Mouse (Mus musculus) midbrain, embryonic 15.5 days (tissue): ENCODE data around the gene Nup210. TPM values are rescaled to one million over a fixed set of nuclear protein-coding genes. Genes with fewer than 3 reads are reported as not detected.
A peak's percentile ranks its signal among the peaks of the same experiment; 100 is the strongest.

Experiments
- ATAC-seq: fragments of 200-750 bp; cut with Nextera tagmentation; replicated peaks from 2 replicates; pipeline ENCODE4 v1.8.0; 2017; ENCODE audit warnings: moderate TSS enrichment
- H3K27ac ChIP-seq: fragments of 300-500 bp; sonication (generic); 2 replicates; pipeline ENCODE4 v1.5.1; 2015; ENCODE audit warnings: mild to moderate bottlenecking, inconsistent platforms
- H3K27me3 ChIP-seq: fragments of 300-500 bp; sonication (generic); replicated peaks from 2 replicates; pipeline ENCODE4 v1.6.1; 2015; ENCODE audit warnings: inconsistent platforms
- H3K36me3 ChIP-seq: fragments of 300-500 bp; sonication (generic); replicated peaks from 2 replicates; pipeline ENCODE4 v1.6.1; 2015; ENCODE audit warnings: inconsistent platforms
- H3K4me1 ChIP-seq: fragments of 300-500 bp; sonication (generic); 2 replicates; pipeline ENCODE4 v1.6.1; 2015; ENCODE audit warnings: inconsistent platforms
- H3K4me2 ChIP-seq: fragments of 300-500 bp; sonication (generic); 2 replicates; pipeline ENCODE4 v1.6.1; 2015; ENCODE audit warnings: inconsistent platforms, mild to moderate bottlenecking, moderate library complexity
- H3K4me3 ChIP-seq: fragments of 300-500 bp; sonication (generic); 2 replicates; pipeline ENCODE4 v1.5.1; 2015; ENCODE audit warnings: mild to moderate bottlenecking, inconsistent platforms
- H3K9ac ChIP-seq: fragments of 300-500 bp; sonication (generic); 2 replicates; pipeline ENCODE4 v1.6.1; 2015; ENCODE audit warnings: mild to moderate bottlenecking, inconsistent platforms
- H3K9me3 ChIP-seq: fragments of 300-500 bp; sonication (generic); 2 replicates; pipeline ENCODE4 v1.6.1; 2016; ENCODE audit warnings: inconsistent platforms
- WGBS: fragments of 180-500 bp; shearing (Covaris S2); methylation state at CpG from one replicate; pipeline ENCODE4 v1.1.7; 2015; ENCODE audit warnings: mixed read lengths; 5-methylcytosine and 5-hydroxymethylcytosine counted together
- polyA plus RNA-seq: library from polyadenylated mRNA; unstranded; fragments of >200 nt; fragmentation: Nextera tagmentation; extraction: Ambion mirVana; gene quantifications from 2 replicates; pipeline ENCODE4 v1.2.1, GENCODE M21; 2015

Nup210 gene
- polyA plus RNA-seq, 1 experiment from 2014 or later = 22.5 TPM

DNA sequence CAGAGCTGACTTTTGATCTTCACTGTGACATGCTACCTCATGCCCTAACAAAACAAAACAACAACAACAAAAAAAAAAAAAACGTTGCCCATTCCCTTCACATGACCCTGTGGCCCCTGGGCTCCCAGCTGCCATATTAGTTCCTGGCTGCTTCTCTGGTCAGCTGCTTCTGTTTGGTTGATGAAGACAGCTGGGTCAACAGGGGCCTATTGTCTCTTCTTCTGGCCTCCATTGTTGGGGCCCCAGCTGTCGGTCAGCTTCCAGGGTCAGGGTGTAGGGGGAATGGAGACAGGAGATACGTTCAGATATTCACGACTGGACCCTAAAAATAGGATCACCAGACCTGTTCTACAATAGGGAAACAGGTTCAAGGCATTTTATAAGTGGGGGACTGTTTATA, 39.4 kb upstream of the Nup210 start:
- 19% methylated on average over 4 of the region's 4 CpGs for WGBS
- H3K9ac ChIP-seq = peak overlapping the region; percentile 65; the same call in 1 of the 2 replicates

DNA sequence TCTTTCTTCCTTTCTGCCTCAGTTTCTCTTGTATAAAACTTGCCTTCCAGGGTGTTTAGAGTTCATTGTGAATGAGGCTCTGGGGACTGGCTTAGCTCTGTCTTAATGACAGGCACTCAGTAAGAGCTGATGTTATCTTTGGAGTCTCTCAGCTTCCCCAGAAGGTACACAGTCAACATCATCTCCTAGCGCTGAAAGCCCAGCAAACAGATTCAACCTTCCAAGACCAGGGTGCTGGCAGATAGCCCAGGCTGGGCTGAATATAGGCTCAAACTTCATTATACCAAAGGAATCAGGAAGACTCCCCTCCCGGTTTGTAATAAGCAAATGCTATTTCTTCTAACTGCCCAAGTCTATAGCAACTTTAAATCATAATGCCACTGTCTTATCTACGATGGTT, 38.7 kb upstream of the Nup210 start:
- H3K27me3 ChIP-seq = no peaks in the 10 kb centered on the region
- H3K4me2 ChIP-seq = no peak overlapping the region
- H3K4me3 ChIP-seq = no peak overlapping the region
- peak overlapping the region; percentile 93 for H3K27ac ChIP-seq
- H3K36me3 ChIP-seq = no peaks in the 10 kb centered on the region
- no peak for ATAC-seq
- no peaks in the 10 kb centered on the region for H3K9me3 ChIP-seq
- H3K9ac ChIP-seq = no peak overlapping the region
- peaks cover 78% of the 10 kb centered on the region for H3K4me1 ChIP-seq
- 72% methylated on average over 3 of the region's 3 CpGs for WGBS

More for the DNA sequence above, 39.4 kb upstream of the Nup210 start:
- H3K9me3 ChIP-seq = no peaks in the 10 kb centered on the region
- H3K4me3 ChIP-seq = peak overlapping the region; percentile 52
- H3K27me3 ChIP-seq = no peaks in the 10 kb centered on the region
- peak overlapping the region; percentile 74 for H3K4me2 ChIP-seq
- peak overlapping the region; percentile 93 for H3K27ac ChIP-seq
- H3K36me3 ChIP-seq = no peaks in the 10 kb centered on the region
- peaks cover 86% of the 10 kb centered on the region for H3K4me1 ChIP-seq
- ATAC-seq = no peak

DNA sequence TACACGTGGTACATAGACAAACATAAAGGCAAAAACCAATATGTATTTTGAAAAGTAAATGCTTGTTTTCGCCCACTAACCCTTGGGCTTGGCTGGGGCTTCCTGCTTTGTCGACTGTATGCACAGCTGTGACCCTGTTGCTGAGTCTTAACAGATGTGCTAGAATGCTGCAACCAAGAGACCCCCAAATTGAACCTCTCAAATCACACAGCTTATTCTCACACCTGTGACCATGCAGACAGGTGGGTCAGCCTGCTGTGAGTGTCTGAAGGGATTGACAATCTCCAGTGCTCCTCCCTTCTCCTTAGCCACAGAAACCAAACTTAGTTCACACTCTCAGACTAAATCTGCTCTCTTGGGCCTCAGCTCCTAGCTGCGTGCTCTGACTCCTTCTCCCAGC, 38.1 kb upstream of the Nup210 start:
- 61% methylated on average over 4 of the region's 4 CpGs for WGBS
- Histone ChIP-seq H3K4me1 (peaks cover 72% of the 10 kb centered on the region), H3K27me3 (no peaks in the 10 kb centered on the region), H3K4me2 (no peak overlapping the region; the same call in 1 of the 2 replicates), H3K27ac (peak overlapping the region; percentile 93), H3K4me3 (no peak overlapping the region), H3K36me3 (no peaks in the 10 kb centered on the region), H3K9me3 (no peaks in the 10 kb centered on the region), H3K9ac (no peak overlapping the region)
- ATAC-seq = no peak

DNA sequence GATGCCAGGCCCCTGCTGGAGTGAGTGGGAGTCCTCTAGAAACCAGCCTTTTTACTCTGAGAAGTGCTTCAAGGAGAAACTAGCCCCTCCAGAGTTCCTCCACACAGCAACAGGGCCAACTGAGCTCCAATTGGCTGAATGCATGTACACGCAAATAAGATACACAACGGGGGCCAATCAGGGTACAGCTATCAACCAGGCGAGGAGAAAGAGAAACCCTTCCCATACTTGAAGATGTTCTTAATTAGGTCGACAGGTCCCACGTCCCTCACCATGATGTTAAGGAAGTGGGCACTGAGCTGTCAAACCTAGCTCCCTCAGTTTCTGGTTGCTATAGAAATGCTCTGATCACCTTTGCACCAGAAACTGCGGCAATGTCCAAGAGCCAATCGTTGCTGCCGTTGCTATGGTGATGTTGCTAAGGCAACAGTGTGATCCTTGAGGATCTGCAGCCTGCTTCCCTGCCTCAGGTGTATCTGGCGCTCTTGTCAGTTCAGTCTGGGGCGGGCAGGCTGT, 37.0 kb upstream of the Nup210 start:
- Histone ChIP-seq H3K4me2 (peak overlapping the region; percentile 41), H3K4me3 (peak overlapping the region; percentile 23), H3K4me1 (peaks cover 62% of the 10 kb centered on the region), H3K9me3 (no peaks in the 10 kb centered on the region), H3K9ac (no peak overlapping the region), H3K27me3 (no peaks in the 10 kb centered on the region), H3K36me3 (no peaks in the 10 kb centered on the region), H3K27ac (peak overlapping the region; percentile 93)
- peak; percentile 89 for ATAC-seq
- WGBS = 0% methylated on average over 10 of the region's 10 CpGs

DNA sequence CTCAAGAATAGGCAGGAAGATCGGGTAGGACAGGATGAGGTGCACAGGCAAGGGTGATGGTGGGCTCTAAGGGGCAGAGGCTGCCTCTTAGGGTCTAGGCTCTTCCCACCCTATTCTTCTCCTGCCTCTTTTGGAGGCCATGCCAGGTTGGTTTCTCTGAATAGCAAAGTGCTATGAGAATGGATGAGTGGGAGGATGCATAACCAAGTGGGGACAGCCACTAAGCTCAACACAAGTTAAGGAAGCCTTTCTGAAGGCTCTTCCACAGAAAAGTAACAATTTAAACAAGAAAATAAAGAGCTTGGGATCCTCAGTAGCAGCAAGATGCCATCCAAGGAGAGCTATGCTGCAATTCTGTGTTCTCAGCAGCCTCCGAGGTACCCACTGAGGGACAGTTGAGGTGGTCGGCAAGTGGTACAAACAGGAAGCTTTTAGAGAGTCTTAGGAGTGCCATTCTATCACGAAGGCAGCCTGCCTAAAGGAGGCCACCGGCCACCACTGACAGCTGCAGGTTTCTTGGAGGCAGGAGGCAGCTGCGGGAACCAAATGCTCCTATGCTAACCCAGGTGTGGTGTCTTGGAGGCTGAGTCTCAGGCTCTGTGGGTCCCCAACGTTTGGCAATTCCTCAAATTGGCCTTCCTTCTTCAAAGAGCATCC, 36.4 kb upstream of the Nup210 start:
- Histone ChIP-seq H3K27ac (peak overlapping the region; percentile 93), H3K27me3 (no peaks in the 10 kb centered on the region), H3K4me1 (peaks cover 56% of the 10 kb centered on the region), H3K9ac (peak overlapping the region; percentile 19; the same call in 1 of the 2 replicates), H3K4me2 (peak overlapping the region; percentile 41), H3K4me3 (peak overlapping the region; percentile 23; the same call in 1 of the 2 replicates), H3K9me3 (no peaks in the 10 kb centered on the region), H3K36me3 (no peaks in the 10 kb centered on the region)
- ATAC-seq = no peak
- WGBS = 38% methylated on average over 7 of the region's 7 CpGs

DNA sequence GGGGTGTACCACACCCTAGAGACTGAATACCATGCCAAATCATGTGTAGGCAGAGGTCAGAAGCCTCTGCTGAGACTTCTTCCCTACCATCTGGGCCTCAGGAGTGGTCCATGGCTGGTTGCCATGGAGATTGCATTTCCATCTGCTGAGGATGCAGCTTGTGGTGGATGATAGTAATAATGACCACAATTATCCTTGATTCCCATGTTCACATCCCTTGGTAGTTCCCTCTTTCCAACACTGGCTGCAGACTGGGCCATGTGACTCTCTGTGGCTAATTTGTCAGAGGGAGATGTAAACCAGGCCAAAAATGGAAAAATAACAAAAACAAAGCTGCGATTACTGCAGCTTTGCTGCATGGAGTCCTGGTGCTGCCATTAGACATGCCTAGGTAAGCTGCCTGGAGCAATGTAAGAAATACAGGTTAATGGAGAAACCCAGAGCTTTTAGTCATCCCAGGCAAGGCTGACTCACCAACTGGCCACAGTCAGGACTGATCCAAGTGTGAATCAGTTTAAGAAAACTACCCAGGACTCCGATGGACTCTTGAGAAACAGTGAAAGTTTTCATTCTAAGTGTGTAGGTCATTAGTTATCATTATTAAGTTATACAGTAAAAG, 30.6 kb upstream of the Nup210 start:
- Histone ChIP-seq H3K27me3 (no peaks in the 10 kb centered on the region), H3K4me1 (peaks cover 33% of the 10 kb centered on the region), H3K9ac (no peak overlapping the region), H3K4me2 (no peak overlapping the region), H3K4me3 (no peak overlapping the region), H3K9me3 (no peaks in the 10 kb centered on the region), H3K27ac (peak overlapping the region; percentile 84), H3K36me3 (no peaks in the 10 kb centered on the region)
- ATAC-seq = peak; percentile 78
- WGBS = 71% methylated on average over 2 of the region's 2 CpGs

DNA sequence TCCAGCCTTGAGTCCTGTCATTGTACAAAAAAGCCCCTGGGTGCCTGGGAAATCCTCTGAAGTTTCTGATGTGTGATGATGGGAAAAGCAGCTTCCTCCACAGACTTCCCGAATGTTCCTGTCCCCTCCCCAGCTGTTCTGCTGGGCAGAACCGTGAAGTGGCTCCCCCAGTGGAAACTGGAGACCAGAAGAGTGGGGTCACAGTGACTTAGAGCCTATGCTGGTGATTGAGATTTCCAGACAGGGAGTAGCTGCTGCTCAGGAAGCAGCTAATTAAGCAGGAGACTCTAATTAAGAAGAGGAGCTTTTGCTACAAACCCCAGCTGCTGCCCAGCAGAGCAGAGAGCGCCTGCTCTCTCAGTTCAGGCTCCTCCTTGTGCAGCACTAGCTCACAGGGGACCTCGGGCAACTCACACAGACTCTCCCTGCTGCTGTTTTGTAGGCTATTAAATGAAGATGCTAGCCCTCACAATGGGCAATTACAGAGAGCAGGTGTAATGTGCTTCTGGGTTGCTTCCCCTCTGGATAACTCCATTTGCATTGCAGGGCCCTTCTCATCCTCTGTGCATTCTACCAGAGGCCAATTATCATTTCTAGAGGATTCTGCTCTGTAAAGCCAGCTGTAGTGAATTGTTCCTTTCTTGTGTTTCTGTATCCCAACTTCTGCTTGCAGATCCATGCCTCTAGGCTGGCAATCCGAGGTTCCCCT, 30.0 kb upstream of the Nup210 start:
- peak; percentile 89 for ATAC-seq
- H3K9me3 ChIP-seq = no peaks in the 10 kb centered on the region
- H3K9ac ChIP-seq = no peak overlapping the region
- H3K36me3 ChIP-seq = no peaks in the 10 kb centered on the region
- 9% methylated on average over 5 of the region's 5 CpGs for WGBS
- peak overlapping the region; percentile 84 for H3K27ac ChIP-seq
- peaks cover 29% of the 10 kb centered on the region for H3K4me1 ChIP-seq
- no peak overlapping the region for H3K4me3 ChIP-seq
- no peak overlapping the region for H3K4me2 ChIP-seq
- H3K27me3 ChIP-seq = no peaks in the 10 kb centered on the region

DNA sequence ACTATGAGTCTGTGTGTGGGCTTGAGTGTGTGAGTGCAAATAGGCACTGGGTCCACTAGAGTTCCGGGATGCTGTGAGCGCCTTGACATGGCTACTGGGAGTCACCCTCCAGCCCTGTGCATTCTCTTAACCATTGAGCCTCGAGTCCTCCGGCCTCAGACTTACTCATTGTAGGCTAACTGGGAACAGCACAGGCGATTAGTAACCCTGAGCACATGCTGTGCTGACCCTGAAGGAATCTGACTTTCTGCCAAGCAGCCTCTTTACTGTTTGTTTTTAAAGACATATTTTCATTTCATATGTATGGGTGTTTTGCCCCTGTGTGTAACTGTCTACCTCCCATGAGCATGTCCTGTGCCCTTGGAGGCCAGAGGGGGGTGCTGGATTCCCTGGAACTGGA, 28.9 kb upstream of the Nup210 start:
- Histone ChIP-seq H3K9ac (no peak overlapping the region), H3K27ac (peak overlapping the region; percentile 84), H3K27me3 (no peaks in the 10 kb centered on the region), H3K36me3 (no peaks in the 10 kb centered on the region), H3K9me3 (no peaks in the 10 kb centered on the region), H3K4me1 (peaks cover 29% of the 10 kb centered on the region), H3K4me2 (no peak overlapping the region), H3K4me3 (no peak overlapping the region)
- WGBS = 61% methylated on average over 5 of the region's 5 CpGs
- no peak for ATAC-seq

DNA sequence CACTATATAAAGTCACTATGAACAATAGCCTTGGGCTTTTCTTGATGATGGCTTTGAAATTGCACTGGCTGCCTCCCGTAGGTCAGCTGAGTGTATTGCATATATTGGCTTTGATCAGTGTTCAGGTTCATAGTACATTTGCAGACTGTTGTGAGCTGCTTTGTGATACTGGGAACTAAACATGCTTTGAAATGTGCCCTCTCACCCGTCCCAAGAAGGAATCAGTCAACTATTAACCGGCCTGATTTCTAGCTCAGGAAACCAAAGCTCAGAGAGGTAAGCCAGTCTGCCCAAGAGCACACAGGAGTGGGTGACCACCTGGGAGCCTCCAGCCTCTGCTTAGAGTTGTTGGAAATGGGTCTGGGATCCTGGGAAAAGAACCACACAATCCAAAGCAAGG, 28.4 kb upstream of the Nup210 start:
- no peak overlapping the region for H3K27ac ChIP-seq
- no peak overlapping the region for H3K4me3 ChIP-seq
- no peaks in the 10 kb centered on the region for H3K9me3 ChIP-seq
- H3K27me3 ChIP-seq = no peaks in the 10 kb centered on the region
- no peaks in the 10 kb centered on the region for H3K36me3 ChIP-seq
- WGBS = 61% methylated on average over 3 of the region's 3 CpGs
- H3K4me2 ChIP-seq = no peak overlapping the region
- ATAC-seq = no peak
- H3K9ac ChIP-seq = no peak overlapping the region
- H3K4me1 ChIP-seq = peaks cover 29% of the 10 kb centered on the region

DNA sequence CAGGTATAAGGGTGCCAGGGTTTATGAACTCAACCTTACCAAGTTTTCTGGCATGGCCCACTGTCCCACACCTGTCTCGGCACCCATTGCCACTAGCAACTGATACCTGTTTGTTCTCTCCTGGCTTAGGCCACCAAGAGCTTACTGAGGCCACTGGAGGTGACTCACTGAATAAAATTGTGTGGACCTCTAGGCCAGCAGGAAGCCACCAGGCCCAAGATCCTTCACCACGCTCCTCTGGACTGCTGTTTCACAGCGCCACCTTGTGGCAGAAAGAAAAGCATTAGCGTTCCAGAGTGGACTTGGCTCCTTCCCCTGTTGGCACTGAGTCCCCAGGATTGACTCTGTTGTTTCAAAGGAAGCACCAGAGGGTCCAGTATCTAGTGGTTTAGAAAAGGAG, 23.2 kb upstream of the Nup210 start:
- 31% methylated on average over 4 of the region's 4 CpGs for WGBS
- Histone ChIP-seq H3K36me3 (no peaks in the 10 kb centered on the region), H3K9ac (no peak overlapping the region), H3K4me1 (no peaks in the 10 kb centered on the region), H3K27ac (no peak overlapping the region), H3K4me2 (no peak overlapping the region), H3K4me3 (no peak overlapping the region), H3K9me3 (no peaks in the 10 kb centered on the region), H3K27me3 (no peaks in the 10 kb centered on the region)
- no peak for ATAC-seq

DNA sequence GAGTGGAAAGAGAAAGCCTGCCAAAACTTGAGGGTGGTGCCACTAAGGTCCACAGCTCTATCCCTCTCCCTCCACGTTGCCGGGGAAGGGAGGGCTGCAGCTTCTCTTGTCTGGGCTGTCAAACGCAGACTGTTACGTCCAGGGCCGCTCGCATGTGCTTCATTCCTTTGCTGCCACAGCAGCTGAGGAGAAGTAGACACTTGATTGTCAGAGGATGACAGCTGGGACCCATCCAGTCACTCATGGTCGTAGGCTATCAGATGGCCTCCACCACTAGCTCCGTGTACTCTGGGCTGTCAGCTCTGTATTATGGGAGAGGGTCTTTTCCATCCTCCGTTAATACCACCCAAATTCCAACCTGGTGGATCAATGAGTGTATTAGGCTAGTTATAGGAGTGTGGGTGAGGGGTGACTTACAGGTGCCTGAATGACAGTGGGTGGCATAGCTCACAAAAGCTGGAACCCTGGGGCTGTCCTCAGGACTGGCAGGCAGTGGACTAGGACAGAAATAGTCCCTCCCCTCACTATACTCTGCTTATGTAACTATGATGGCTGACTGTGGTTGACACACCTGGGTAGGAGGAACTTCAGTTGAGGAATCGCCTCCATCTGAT, 20.8 kb upstream of the Nup210 start:
- no peak overlapping the region for H3K9ac ChIP-seq
- no peak overlapping the region for H3K27ac ChIP-seq
- no peaks in the 10 kb centered on the region for H3K9me3 ChIP-seq
- no peaks in the 10 kb centered on the region for H3K36me3 ChIP-seq
- 76% methylated on average over 10 of the region's 10 CpGs for WGBS
- no peak overlapping the region for H3K4me2 ChIP-seq
- no peak for ATAC-seq
- no peaks in the 10 kb centered on the region for H3K27me3 ChIP-seq
- no peaks in the 10 kb centered on the region for H3K4me1 ChIP-seq
- no peak overlapping the region for H3K4me3 ChIP-seq

DNA sequence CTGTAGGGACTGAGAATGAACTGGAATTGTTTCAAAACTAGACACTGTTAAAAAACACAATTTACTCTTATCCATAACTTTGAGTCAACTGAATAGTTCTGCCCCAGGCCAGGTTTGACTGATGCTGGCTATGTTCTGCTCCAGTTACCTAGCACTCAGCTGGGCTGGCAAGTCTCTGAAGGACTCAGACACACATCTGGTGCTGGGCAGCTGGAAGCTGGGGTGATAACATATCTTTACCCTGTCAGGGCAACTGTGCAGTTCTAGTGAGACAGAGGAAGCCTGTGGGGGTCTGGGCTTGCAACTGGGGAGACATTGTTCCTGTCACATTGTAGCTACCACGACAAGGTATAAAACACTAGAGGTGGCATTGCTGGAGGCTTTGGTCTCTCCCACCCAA, 14.2 kb upstream of the Nup210 start:
- Histone ChIP-seq H3K4me2 (no peak overlapping the region), H3K27ac (no peak overlapping the region), H3K9ac (no peak overlapping the region), H3K36me3 (no peaks in the 10 kb centered on the region), H3K4me1 (no peaks in the 10 kb centered on the region), H3K9me3 (no peaks in the 10 kb centered on the region), H3K27me3 (no peaks in the 10 kb centered on the region), H3K4me3 (no peak overlapping the region)
- 54% methylated on average over 1 of the region's 1 CpGs for WGBS
- ATAC-seq = no peak
